Mouse (Mus musculus) regulatory T cell (primary cell): ENCODE results near the gene Tmem126a.

ENCODE experiments used
- in situ Hi-C: fragments of 300-600 bp; cut with MboI, MseI; formaldehyde crosslinking; loops from one replicate; pipeline ENCODE4 v1.15.1; 2025; ENCODE audit warnings: high pct_unique_total_duplicates

Tmem126a gene

DNA sequence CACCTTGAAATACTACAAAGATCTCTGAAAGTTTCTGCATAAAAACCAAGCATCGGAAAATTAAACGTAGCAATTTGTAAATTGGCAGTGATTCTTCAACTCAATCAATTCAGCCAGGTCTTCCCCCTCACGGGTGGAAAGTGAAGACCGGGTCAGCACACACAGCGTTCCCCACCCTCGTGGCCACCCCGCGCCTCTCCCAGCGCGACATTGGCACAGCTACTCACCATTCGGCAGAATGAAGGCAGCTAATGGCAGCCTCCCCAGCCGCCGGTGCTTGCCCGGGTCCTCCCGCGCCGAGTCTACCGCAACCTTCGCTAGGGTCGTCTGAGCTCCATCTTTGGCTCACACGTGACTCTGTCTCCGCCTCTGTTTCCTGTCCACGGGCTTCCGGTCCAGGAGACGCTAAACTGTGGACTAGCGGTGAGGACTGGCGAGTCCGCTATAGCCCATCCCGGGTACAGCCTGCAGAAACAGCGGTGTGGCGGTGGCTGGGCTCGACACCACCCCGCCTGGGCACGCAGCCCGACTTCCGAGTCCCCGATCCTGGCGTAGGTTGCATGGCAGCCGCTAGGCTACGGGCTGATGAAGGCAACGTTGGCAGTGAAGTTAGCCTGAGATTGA, at the start of gene Tmem126a:
Gene Tmem126a, minus strand, starts transcription at position 385 of the 624 bp plus-strand sequence.
- in situ Hi-C loops, result no loop called here

DNA sequence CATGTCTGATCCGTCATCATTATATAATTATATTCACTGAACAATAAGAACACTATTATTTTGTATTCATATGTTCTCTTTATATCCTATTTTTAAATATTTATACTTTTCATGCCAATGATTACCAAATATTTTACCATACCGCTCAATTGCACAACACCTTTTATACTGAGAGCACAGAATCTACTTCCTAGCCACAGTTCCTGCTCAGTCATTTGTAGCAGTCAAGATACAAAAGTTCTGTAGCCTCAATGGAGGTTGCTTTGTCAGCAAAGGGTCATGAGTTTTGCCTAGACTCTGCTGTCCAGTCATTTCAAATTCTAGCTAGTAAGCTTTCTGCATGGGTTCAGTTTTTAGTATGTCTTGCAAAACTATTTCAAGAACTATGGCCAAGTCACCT, 25.6 kb upstream of the Tmem126a start:
- in situ Hi-C loops, result no loop called here

DNA sequence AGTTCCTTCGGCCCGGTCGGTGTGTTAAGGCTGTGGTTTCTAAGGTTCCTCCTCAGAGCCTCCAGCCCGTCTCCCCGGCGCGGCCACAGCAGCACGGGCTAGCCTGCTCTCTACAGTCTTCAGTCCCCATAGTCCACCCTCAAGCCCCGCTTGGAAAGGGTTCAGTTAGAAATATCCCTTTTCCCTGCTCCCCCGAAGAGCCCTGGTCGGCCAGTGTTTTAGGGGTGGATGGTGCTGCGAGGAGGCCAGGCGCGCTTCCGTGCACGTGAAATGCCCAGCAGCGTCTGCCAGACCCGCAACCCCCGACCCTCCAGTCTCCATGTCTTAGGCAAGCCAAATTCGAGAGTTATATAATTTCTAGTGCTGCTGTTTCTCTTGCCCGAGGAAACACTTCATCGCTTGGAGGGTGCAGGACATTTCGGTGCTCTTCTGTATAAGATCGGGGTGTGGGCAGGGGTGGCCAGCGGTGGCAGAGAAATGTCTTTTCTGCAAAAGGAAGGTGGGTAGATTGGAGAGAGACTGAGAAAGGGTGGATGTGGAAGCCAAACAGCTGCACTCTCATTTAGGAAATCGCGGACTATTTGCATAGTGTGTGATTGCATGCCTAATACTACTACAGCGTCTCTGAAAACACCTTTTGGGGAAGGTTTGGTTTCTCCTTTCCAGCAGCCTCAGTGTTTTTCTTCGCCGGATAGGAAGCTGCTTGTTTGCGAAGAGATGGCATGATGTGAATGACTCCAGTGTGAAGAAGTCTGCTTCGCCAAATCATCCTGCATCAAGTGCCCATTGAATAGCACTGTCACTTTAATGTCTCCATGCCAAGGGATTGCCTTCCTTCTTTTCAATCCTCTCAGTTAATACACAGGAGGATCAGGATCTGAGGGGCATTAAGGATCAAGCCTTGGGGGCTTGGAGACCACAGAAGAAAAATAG, 19.6 kb upstream of the Tmem126a start, which contains the start of gene Dlg2:
Gene Dlg2, plus strand, starts transcription at position 360 of the 933 bp plus-strand sequence.
- in situ Hi-C loops, result no loop called here

DNA sequence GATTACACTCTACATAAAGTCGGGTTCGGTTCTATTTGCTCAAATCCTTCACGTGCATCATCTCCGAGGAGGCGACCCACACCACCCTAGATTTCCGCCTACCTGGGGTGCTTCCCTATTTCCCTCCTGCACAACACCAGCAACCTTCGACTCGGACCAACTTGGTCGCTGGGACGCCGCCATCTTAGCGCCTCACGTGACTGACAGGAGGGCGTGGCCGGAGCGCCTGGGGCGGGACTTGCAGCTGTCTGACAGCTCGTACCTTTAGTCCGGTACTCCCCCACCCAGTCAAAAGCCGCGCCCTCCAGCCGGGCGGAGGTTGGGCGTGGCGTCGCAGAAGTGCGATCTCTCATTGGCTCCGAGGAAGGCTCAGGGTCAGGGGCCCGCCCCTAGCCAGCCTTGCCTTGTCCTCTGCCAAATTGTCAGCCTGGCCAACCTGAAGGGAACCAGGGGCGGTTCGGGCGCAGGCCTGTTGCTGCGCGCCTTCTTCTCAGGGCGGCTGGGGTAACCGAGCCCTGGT, 18.8 kb upstream of the Tmem126a start, which contains the start of gene Tmem126b:
Gene Tmem126b, minus strand, starts transcription at position 209 of the 520 bp plus-strand sequence.
- in situ Hi-C loops, result no loop called here

DNA sequence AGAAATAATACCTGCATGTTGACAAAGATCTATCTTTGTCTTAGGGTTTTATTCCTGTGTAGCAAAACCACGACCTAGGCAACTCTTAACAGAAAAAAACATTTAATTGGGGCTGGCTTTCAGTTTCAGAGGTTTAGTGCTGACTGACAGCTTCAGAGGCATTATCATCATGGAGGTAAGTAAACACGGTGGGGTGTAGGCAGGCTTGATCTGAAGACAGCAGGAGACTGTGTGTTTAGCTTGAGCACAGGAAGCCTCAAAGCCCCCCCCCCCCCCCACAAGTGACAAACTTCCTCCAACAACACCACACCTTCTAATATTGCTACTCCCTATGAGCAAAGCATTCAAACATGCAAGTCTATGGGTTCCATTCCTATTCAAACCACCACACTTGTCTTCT, 16.5 kb upstream of the Tmem126a start:
- in situ Hi-C loops, result no loop called here

DNA sequence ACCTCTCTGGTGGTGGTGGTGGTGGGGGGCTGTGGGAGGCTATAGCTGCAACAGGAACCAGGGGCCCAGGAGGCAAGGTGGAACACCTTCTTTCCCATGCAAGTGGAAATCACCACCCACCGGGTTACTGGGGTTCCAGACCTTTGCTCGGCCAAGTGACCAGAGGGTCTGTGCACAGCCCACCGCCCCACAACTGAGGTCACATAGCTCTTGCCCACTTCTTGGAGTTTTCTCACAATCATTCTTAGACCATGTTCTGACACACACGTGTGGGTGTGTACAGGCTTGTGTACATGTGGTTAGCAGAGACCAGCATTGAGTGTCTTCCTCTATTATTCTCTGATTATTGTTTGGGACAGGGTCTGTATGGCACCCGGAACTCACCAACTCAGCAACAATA, 4.4 kb upstream of the Tmem126a start:
- in situ Hi-C loops, result no loop called here

DNA sequence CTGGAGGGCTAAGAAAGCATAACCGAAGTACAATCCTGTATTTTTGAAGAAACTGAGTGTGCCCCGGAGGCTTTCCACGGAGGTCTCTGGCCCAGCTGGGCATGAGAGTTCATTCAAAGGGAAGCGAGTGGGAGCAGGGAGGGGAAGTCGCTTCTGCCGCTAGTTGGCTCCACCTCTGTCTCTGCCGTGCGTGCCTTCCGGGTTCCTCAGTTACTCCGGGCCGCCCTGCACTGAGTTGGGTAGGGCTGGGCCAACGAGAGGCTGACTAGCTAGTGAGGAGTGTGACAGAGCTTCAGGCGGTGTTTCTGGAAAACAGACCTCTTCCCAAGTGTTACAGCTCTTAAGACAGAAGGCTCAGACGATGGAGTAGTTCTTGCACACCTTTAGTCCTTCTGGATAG, 3.9 kb upstream of the Tmem126a start:
- in situ Hi-C loops, result no loop called here

DNA sequence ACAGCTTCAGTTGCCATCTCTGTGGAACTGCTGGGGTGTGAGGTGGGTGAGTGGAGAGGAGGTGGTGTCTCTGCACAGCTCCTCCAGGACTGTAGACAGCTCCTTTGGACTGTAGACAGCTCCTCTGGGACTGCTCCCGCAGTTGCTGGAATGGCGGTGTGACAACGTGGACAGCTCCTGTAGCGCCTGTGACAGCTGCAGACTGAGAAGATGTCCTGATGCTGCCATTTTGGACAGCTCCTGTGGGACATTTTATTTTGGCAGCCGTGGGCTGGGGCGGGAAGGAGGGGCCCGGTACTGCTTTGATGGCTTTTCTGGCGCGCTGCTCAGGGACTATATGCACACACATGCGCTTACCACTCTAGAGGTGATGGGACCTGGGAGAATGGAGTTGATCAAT, 3.3 kb upstream of the Tmem126a start:
- in situ Hi-C loops, result no loop called here

DNA sequence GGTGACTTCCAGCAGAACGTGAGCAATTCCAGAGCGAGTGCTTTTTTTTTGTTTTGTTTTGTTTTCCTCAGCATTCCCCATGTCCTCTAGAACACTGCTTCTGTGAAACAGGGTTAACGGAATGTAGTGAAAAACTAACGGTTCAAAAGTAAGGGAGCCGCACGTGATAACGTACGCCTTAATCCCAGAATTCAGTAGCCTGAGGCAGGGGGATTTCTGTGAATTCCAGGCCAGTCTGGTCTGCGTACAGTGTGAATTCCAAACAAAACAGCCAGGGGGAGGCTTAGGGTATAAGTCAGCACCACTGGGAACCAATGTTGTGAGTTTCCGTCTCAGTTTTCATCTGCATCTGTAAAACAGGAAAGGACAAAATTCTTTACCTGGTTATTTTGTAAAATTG, 488 bp upstream of the Tmem126a start:
- in situ Hi-C loops, result no loop called here

DNA sequence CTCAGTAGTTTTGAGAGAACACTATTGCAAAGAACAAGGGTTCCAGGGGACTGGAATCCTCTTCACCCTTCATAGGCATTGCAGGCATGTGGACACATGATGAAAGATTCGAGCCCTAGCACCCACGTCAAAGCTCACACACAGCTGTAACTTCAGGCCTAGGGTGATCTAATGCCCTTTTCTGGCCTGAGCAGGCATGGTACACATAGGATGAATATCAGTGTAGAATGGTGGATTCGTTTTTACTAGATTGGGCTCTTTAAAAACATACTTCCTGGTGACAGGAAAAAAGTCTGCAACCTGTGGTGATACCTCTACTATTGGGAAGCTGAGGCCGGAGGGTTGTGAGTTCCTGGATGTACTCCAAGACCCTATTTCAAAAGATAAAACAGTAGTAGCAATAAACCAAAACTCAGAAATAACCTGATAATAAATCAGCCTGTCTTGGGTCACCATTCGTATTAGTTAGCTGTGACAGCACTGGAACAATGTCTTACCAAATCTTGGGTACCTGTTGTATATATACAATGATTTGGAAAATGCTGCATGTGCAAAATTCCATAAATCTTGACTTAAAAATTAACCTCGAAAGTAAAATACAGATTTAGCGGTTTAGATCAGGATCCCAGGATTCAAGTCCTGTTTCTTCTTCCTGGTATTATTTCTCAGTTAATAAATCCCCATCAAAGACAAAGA, 732 bp downstream of the Tmem126a start:
- in situ Hi-C loops, result no loop called here

DNA sequence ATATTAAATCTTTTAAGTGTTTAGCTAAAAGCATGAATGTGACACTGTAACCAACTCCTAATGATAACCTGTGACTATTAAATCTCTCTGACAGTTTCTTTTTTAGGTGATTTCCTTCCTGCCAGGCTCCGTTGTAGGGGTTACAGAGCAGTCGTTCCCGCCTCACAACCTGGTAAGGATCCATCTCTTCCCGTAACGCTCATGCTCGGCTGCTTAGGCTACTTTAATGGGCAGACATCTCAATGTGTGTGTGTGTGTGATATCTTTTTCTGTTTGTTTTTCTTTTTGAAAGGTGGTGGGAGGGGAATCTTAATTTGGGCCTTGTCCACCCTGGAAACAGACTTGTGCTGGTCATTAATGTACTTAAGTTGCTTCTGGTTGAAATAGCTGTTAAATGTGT, 12.8 kb downstream of the Tmem126a start:
- in situ Hi-C loops, result loop anchor here (25.0 kb wide), 1 partner anchor 457 kb away; the partner anchor contains the start of gene Eed

DNA sequence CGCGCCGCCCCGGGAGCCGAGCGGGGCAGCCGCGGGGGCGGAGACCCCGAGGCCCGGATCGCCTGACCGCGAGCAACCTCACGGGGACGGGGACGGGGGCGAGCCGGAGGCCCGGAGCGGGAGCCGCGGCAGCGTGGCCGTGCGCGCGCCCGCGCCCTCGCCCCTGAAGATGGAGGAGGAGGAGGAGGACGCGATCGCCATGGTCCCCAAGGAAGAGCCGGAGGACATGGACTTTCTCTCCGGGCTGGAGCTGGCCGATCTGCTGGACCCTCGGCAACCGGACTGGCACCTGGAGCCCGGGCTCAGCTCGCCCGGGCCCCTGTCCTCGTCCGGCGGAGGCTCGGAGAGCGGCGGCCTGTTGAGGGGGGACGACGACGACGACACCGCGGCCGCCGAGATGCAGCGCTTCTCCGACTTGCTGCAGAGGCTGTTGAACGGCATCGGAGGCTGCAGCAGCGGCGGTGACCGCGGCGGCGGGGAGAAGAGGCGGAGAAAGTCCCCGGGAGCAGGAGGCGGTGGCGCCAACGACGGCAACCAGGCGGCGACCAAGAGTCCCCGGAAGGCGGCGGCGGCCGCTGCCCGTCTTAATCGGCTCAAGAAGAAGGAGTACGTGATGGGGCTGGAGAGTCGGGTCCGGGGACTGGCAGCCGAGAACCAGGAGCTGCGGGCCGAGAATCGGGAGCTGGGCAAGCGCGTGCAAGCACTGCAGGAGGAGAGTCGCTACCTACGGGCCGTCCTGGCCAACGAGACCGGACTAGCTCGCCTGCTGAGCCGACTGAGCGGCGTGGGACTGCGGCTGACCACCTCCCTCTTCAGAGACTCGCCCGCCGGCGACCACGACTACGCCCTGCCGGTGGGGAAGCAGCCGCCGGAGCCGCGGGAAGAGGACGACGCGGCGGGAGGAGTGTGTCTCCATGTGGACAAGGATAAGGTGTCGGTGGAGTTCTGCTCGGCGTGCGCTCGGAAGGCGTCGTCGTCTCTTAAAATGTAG, 13.6 kb downstream of the Tmem126a start:
- in situ Hi-C loops, result loop anchor here (25.0 kb wide), 1 partner anchor 456 kb away; the partner anchor contains the start of gene Eed

DNA sequence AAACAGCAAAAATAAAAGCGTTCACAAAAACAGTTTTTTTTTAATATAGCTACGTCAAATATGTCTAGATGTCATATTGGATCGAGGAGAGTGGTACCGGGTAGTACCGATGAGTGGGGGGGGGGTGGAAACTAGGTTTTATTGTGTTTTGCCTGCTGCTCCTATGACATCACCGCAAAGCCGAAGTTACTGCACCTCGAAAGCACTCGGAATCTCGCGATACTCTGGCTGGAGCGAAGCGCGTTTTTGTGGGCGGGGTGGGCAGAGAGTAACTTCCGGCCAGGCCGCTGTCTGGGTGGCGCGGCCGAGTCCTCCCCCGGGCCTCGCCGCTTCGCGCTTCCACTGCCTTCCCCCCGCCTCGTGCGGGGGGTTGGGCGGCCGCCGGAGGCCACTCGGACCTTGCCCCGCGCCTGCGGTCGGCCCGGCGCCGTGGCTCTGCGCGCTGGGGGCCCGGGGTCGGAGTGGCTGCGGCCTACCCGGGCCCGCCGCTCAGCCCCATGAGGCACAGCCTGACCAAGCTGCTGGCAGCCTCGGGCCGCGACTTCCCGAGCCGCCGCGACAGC, 14.4 kb downstream of the Tmem126a start, which contains the start of gene Crebzf:
Gene Crebzf, plus strand, starts transcription at position 212 of the 563 bp plus-strand sequence.
- in situ Hi-C loops, result loop anchor here (25.0 kb wide), 1 partner anchor 455 kb away; the partner anchor contains the start of gene Eed

DNA sequence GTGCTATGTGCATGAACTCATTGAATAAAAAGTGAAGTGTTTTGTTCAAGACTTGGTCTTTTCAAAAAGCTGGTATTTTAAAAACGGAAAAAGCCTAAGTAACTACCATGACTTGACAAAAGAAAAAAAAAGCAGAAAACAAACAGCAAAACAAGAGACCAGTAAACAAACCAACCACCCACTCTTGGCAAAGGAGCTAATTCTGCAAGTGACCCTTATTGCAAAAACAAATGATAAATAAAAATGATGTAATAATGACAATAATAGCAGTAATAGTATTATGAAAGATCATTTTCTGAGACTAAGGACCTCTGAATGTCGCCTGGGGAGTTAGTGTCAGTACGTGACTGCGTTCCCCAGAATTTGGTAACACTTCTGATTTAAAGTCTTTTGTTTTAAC, 15.0 kb downstream of the Tmem126a start:
- in situ Hi-C loops, result loop anchor here (25.0 kb wide), 1 partner anchor 455 kb away; the partner anchor contains the start of gene Eed

DNA sequence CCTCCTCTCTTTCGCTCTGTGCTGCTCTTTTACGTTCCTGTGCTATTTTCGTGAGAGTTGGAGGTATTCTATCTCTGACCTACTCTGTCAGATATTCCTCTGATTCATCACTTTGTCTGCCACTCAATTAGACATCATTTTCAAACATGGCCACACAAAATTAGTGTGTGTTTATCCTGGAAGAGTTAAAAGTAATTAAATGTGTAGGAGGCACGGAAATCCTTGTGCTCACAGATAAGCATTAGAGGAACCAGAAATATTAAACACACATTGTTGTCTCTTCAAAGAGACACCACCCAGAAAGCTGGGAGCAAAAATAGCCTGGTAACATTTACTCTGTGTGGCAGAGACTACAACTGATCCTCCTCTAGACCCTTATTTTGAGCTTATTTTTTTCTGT, 17.0 kb downstream of the Tmem126a start:
- in situ Hi-C loops, result loop anchor here (25.0 kb wide), 1 partner anchor 453 kb away; the partner anchor contains the start of gene Eed

DNA sequence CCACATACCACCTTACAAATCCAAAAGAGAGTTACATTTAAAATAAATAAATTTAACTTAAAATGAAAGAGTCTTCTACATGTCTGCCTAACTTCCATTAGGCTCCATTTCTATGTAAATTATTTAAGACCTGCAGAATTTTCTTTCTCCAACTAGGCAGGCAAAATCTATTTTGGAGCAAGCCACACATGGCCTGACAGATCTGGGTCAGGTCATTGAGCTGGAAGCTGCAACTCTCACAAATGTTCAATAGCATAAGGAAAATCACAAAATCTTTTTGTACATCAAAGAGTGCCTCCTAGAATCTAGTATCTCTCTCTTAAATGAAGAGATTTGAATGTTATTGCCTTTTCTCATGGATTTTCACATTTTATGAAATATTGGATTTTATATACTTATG, 24.8 kb downstream of the Tmem126a start:
- in situ Hi-C loops, result loop anchor here (25.0 kb wide), 1 partner anchor 445 kb away; the partner anchor contains the start of gene Eed

DNA sequence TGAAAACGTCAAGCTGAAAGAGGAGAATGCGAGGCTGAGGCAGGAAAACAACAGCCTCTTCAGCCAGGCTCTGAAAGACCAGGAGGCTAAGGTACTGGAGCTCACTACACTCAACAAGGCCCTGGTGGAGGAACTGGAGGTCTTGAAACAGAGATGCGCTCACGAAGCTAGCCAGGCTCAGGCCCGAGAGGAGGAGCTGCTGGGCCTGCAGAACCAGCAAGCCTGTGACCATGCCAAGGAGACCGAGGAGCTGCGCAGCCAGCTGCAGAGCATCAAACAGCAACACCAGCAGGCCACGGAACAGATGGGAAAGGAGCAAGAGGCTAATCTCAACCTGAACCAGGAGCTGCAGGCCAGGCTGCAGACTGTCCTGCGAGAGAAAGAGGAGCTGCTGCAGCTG, 30.0 kb downstream of the Tmem126a start:
- in situ Hi-C loops, result loop anchor here (25.0 kb wide), 1 partner anchor 440 kb away; the partner anchor contains the start of gene Eed

DNA sequence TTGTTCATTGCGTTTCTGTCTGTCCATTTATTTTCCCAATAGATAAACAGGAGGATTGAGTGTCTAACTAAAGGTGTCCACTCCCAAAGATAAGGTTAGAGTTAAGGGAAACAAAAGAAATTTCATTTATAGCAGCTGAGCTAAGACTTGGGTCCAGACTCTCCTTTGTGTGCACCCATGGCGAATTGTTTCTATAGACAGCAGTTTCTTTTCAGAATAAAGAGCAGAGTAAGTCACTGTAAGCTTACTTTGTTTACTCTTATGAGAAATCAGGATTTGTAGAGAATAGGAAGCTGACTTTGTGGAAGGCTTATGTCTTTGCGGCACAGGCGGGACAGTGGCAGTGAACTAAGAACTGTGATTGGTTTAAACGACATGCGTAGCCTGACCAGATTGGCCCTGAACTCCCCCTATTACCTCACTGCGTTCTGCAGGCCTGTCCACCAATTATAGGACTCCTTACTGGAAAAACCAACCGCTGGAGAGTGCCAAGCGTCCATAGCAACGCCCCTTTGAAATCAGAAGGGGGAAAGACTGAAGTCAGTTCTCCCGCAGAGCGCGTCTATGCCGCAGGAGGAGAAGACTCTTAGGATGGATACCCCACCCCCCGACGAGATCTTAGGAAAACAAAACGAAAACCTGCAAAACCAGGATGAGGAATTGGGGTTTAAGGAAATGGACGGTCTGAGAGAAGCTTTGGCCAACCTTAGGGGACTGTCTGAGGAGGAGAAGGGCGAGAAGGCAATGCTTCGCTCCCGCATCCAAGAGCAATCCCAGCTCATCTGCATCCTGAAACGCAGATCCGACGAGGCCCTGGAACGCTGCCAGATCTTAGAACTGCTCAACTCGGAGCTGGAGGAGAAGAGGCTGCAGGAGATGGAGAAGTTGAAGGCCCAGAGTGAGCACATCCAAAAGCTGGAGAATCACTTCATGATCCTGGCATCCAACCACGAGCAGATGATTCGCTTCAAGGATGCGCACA, 30.7 kb downstream of the Tmem126a start, which contains the start of gene Ccdc89:
Gene Ccdc89, plus strand, starts transcription at position 558 of the 982 bp plus-strand sequence.
- in situ Hi-C loops, result loop anchor here (25.0 kb wide), 1 partner anchor 439 kb away; the partner anchor contains the start of gene Eed
